Mouse (Mus musculus) adrenal gland, postnatal 36 days (tissue): ENCODE measurements around the gene 1700001P01Rik. TPM values are rescaled to one million over a fixed set of nuclear protein-coding genes. Genes with fewer than 3 reads are reported as not detected.
"Not testable (repeated sequence)": the region's sequence is repeated elsewhere in the genome, so short reads cannot be mapped to it uniquely, and the experiment has no call there.

Source experiments
- DNase-seq, 2 experiments: peaks; one replicate each; pipeline ENCODE4 v3.0.0; 2021; ENCODE audit warnings: mixed read lengths in 1 of 2
- microRNA-seq: library from miRNA; unstranded; fragments of <30 nt; microRNA quantifications from one replicate; pipeline ENCODE4 v1.2.0, GENCODE M21; 2021
- total RNA-seq, 2 experiments: library from RNA; stranded (reverse); gene quantifications; 2 replicates each; pipeline ENCODE4 v1.2.3; 2021

The 1700001P01Rik gene
- total RNA-seq, 2 experiments from 2014 or later = not detected

DNA sequence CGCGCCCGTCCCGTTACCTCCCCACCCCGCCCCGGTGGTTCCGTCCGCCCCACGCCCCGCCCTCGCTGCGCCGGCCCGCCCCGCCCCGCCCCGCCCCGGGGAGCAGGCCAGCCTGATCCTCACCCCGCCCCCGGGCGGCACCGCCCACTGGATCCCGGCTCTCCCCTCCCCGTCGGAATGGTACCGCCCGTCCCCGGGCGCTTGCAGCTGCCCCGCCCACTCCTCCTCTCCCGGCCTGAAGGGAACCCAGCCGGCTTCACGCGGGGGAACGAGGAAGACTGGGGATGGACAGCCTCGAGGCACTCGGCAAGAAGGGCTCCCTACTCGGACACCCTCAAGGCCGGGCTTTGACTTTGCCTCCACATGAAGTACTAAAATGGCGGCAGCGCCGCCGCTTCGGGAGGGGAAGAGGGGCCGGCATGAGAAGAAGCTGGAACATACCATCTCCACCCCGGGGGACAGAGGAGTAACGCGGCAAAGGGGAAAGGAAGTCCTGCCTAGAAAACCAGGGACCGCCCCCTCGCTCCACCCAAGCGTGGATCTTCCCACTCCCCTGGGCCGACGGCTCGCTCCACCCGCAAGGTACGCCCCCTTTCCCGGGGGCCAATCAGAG lies 30.9 kb downstream of the 1700001P01Rik start:
- DNase-seq = peak; percentile 98 to 100

DNA sequence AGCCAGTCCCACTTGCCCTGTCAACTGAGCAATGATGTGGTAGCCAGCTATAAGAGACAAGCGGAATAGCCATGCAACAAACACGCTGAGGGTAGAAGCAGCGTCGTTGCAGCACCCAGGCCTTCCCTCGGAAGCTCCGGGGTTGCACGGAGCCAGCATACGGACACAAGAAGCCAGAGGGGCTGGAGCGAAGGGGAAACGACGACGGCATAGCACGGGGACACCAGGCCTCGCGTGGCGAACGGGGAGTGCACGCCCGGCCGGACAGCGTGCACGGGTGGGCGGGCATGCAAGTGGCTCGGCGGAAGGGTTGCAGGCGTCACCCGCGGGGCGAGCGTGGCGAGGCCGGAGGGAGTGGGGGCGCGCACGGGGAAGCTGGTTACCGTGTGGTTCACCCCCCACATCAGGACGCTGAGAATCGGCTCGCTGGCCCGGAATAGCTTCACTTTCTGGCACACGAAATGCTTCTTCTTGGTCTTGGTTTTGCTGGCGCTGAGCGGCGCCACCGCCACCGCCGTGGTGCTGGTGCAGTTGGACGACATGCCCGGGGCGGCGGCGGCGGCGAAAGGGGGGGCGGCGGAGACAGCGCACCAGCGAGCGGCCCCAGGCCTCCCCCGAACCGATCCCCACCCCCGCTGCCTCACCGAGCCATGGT lies 31.5 kb downstream of the 1700001P01Rik start, which contains the start of gene Pip4k2b:
TSS of gene Pip4k2b (minus strand) at position 642 of the 655 bp plus-strand sequence.
- DNase-seq = peak; percentile 63 to 72

DNA sequence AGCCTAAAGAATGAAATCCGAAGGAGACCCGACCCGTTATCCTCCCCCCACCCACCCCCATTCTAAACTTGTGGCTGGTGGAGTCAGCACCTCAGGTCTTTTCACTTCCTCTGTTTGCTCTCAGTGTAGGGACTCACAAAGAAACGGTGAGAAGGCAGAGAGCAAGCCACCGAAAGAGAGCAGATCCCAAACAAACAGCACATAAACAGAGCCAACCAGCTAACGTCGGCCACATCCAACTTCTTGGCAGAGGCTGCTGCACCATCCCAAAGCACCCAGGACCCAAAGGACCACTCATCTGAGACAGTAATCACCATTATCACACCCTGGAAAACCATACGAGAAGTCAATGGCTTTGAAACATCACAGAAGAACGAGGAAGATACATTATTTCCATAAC lies 32.3 kb downstream of the 1700001P01Rik start:
- no peak for DNase-seq

DNA sequence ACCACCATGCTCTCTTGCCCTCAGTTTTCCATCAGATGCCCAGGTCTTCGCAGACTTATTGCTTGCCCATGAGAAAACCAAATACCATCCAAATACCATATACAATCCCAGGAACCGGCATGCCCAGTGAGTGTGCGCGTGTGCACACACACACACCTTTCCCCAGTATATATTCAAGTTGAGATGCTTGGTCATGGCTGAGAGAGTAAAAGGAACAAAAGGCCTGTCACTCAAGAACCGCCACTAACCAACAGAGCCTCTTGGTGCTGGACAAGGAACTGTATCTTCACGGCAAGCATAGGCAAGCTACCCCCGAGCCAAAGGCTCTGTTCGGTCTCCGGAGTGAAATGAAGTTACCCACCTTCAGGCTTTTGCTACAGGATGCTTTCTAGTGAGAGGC lies 33.1 kb downstream of the 1700001P01Rik start:
- no peak for DNase-seq

DNA sequence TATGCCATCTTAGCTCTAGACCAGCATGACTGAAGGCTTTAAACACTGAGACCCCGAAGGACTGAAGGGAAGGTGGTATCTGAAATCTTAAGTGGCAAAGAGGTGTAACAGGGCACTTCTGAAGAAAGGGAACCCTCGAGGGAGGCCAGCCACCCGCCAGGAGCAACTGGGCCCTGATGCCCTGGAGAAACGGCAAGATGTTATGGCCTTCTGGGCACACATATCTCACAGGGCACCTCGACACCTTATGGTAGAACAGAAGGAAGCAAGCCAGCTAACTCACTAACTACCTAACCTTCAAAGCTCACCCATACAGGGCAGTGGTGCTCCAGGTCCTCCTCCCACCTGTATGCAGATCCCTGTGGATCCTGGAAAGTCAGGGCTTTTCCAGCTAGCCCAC lies 33.6 kb downstream of the 1700001P01Rik start:
- DNase-seq = no peak

DNA sequence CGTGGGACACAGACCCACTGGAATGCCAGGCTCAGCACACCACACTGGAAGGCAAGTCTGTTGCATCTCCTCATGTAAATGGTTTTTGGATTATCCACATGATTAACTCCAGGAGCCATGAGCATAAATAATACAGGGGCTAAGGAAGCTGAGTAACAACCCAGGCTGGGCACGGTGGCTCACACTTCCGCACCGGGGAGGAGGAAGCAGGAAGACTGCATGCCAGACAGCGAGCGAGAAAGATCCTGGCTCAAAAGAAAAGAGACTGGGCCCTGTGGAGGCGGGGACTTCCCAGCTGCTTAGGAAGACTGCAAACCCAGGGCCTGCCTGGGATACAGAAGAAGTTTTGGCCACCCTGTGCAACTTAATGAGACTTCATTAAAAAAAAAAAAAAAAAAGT lies 35.5 kb downstream of the 1700001P01Rik start:
- DNase-seq = peak; percentile 42 to 64

DNA sequence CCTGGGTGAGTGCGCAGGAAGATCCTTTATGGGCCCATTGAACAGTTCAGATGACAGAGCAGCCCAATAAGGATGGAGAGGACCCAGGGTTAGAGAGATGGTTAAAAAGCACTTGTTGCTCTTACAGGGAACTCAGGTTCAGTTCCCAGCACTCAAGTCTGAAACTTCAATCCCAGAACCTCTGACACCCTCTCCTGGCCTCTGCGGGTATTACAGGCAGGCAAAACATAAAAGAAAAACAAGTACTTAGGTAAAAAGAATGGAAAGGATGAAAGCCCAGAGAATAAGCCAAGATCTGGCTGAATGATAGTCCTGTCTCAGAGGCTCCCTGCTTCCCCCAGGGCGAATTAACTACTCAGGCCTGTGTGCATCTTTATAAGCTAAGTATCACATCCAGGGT lies 36.6 kb downstream of the 1700001P01Rik start:
- no peak for DNase-seq

DNA sequence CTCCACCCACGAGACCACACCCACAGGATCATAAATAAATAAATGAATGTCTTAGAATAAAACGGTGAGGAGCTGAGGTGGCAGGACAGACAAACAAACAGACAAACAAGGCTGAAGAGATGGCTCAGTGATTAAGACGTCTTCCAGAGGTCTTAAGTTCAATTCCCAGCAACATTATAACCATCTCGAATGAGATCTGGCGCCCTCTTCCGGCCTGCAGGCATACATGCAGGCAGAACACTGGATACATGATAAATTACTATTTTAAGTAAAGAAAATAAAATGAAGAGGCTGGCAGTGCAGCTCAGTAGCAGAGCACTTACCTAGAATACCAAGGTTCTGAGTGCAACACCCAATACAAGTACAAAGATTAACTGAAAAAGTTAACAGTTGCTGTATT lies 37.0 kb downstream of the 1700001P01Rik start:
- no peak for DNase-seq

DNA sequence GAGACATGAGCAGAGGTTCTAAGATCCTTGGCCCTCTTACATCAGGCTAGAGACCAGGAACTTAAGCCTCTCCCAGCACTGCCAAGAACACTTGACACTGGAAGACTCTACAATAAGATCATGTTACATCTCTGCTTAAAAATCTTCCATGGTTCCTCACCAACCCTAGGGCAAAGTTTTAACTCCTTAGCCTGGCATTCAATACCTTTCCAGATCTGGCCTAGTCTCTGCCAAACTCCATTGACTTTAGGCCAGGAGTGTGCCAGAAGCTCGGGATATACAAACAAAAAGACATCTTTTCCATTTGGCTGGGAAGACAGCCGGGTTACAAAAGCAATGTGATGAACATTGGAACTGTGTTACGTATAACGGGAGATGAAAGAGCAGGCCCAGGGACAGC lies 38.1 kb downstream of the 1700001P01Rik start:
- DNase-seq = no peak

DNA sequence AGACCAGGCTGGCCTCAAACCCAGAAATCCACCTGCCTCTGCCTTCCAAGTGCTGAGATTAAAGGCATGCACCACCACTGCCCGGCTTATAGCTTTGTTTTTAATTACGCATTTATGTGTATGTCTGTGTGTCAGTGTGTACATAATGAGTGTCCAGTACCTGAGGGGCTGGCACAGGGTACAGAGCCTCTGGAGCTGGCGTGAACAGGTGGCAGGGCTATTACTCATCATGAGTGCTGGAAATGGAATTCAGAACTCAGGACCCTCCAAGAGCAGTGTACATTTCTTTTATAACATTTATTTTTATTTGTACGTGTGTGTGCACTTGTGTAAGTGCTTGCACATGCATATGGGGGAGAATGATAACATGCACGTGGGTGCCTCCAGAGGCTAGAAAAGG lies 39.1 kb downstream of the 1700001P01Rik start:
- DNase-seq = no peak

DNA sequence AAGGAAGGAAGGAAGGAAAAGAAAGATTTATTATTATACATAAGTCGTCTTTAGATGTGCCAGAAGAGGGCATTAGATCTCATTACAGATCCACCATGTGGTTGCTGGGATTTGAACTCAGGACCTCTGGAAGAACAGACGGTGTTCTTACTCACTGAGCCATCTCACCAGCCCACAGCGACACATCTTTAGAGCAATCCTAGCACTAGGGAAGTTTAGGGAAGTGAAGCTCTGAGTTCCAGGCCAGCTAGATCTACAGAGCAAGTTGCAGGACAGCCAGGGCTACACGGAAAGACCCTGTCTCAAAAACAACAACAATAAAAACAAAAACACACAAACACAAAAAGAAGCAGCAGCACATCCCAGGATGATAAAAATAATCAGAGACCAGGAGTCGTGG lies 40.9 kb downstream of the 1700001P01Rik start:
- DNase-seq = not testable (repeated sequence)

DNA sequence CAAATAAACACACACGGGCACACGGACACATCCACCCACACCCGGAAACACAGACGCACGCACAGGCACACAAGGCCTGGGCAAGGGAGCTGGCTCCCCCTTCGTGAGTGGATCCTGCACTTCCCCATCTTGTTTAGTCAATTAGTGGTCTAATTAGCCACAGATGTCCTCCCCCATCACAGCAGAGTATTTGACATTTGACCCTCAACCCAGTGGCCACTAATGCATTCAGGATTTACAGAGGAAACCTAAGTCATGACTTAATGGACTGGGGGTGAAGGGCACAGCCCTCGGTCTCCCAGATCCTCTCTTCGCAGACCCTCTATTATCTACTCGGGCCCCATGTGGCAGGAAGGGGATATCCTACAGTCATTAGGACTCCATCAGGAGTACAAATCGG lies 42.0 kb downstream of the 1700001P01Rik start:
- no peak for DNase-seq

DNA sequence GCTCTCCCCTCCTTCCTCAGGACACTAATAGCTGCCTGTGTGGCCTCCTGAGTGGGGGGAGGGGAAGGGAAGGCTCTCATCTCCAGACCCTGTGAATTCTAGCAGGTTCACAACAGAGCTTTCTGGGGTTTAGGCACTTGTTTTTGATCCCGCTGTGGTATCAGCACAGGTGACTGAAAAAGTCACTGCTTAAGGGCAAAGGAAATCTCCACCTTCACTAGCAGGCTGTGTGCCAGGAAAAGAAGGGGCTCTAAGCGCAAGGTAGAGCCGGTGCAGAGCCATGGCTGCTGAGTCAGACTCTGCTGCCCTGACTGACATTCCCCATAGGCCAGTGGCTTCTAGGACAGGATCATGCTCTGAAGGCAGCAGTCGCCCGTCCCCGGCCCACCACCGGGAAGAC lies 47.0 kb downstream of the 1700001P01Rik start:
- no peak for DNase-seq

DNA sequence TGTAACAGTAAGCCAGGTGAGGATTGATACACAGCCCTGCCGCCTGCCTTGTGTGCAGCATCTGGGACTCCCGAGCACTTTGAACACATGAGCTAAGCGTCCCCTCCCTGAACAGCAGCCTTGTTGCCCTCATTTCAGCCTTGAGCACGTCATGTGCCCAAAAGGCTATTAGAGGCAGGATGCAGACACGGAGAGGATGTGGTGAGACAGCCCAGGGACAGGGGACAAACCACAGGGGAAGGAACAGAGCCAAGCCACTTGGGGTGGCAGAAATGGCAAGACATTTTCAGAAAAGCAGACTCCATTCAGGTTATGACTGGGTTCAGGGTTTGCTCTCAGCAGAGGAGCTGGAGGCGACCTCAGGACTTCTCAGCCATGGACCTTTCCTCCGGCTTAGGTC lies 47.4 kb downstream of the 1700001P01Rik start:
- peak; percentile 30 to 32 for DNase-seq

DNA sequence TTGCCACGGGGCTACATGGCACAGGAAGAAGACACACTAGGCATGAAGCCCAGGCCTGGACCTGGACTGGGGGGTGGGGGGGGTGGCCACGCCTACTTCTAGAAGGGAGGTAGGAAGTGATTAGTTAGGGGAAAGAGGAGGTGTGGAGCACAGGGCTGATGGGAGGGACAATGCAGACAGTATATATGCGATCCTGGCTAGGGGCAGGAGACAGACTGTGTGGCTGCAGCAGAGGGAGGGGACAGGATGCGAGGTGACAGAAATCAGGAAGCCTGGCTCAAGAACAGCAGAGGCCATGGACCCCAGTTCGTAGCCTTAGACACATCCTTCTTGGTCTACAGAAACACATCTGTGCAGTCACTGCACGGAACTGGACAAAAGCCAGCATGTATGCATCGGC lies 52.0 kb downstream of the 1700001P01Rik start:
- DNase-seq = no peak

Small RNA genes lying within 50 kb of the gene (microRNA-seq; reads per million reads assigned to microRNA genes)
- not detected for gene Mir8102

Other genes with a start within 250 kb of the 1700001P01Rik start
- gene Srcin1, start 199.7 kb downstream of the 1700001P01Rik start, total RNA-seq = 10 to 100 TPM in 1 of 2 experiments, 1 to 10 TPM in 1; 6.8 to 14.5 TPM
- 1 to 10 TPM; 4.9 to 5.8 TPM for gene Epop, start 146.2 kb downstream of the 1700001P01Rik start, total RNA-seq
- gene Mllt6, start 112.5 kb downstream of the 1700001P01Rik start, total RNA-seq = 10 to 100 TPM; 38.6 to 41.5 TPM
- gene Cisd3, start 90.1 kb downstream of the 1700001P01Rik start, total RNA-seq = 100 to 1,000 TPM; 187 to 222 TPM
- 10 to 100 TPM; 25.7 to 28.5 TPM for gene Pcgf2, start 75.4 kb downstream of the 1700001P01Rik start, total RNA-seq
- 100 to 1,000 TPM; 227 to 235 TPM for gene Psmb3, start 72.5 kb downstream of the 1700001P01Rik start, total RNA-seq
- gene Pip4k2b, start 31.2 kb downstream of the 1700001P01Rik start, total RNA-seq = 10 to 100 TPM; 27.5 to 29.6 TPM
- 10 to 100 TPM; 20.2 to 26.3 TPM for gene Cwc25, start 9.4 kb downstream of the 1700001P01Rik start, total RNA-seq
- 100 to 1,000 TPM; 851 to 921 TPM for gene Rpl23, start 6.5 kb upstream of the 1700001P01Rik start, total RNA-seq
- gene Lasp1, start 23.1 kb upstream of the 1700001P01Rik start, total RNA-seq = 100 to 1,000 TPM; 103 to 128 TPM
- gene B230217C12Rik, start 64.9 kb upstream of the 1700001P01Rik start, total RNA-seq = 1 to 10 TPM; 2.8 to 3.6 TPM
- 1 to 10 TPM in 1 of 2 experiments, under 1 TPM in 1; 0.63 to 1.6 TPM for gene Fbxo47, start 108.2 kb upstream of the 1700001P01Rik start, total RNA-seq
- gene Plxdc1, start 210.5 kb upstream of the 1700001P01Rik start, total RNA-seq = 10 to 100 TPM in 1 of 2 experiments, 1 to 10 TPM in 1; 7.1 to 17.2 TPM
- under 1 TPM; 0.76 to 0.92 TPM for gene Arl5c, start 220.3 kb upstream of the 1700001P01Rik start, total RNA-seq
- 1 to 10 TPM; 6.9 to 8.4 TPM for gene Cacnb1, start 247.1 kb upstream of the 1700001P01Rik start, total RNA-seq